Mouse (Mus musculus) E14TG2a.4 (cell line): ENCODE measurements at regions not wholly inside any gene's neighbourhood (a gene's known extent, or its start where the extent isn't known, plus 50 kb on each side); places are given as distances from the start of the nearest gene placed in this dataset.

Source experiments
- CTCF ChIP-seq: conservative IDR thresholded peaks from 2 replicates; pipeline ENCODE4 v1.5.1; 2014; ENCODE audit warnings: low read length
- NANOG ChIP-seq: IDR thresholded peaks from 2 replicates; pipeline ENCODE4 v1.6.1; 2014; ENCODE audit warnings: borderline replicate concordance, low read length, mixed read lengths

DNA sequence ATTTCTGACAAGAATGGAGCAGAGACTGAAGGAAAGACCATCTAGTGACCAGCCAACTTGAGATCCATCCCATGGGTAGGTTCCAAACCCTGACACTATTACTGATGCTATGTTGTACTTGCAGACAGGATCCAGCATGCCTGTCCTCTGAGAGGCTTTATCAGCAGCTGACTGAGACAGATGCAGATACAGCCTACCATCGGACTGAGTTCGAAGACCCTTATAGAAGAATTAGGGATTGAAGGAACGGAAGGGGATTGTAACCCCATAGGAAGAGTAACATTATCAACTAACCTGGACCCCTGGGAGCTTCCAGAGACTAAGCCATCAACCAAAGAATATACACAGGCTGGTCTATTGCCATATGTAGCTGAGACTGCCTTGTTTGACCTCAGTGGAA lies 183.1 kb upstream of the Adcy2 start:
- TF ChIP-seq CTCF (no peak), NANOG (no peak)
